Mouse (Mus musculus) ES-Bruce4 (cell line): ENCODE results near the gene Haao.

Source experiments
- CTCF ChIP-seq: IDR thresholded peaks from one replicate; pipeline ENCODE4 v1.8.1; 2011; ENCODE audit warnings: low read depth, low read length
- EP300 ChIP-seq: IDR thresholded peaks from 2 replicates; pipeline ENCODE4 v1.6.1; 2011; ENCODE audit warnings: low read depth, low read length; ENCODE audit not compliant: insufficient read depth
- POLR2A ChIP-seq: IDR thresholded peaks from one replicate; pipeline ENCODE4 v1.8.1; 2011; ENCODE audit warnings: low read length; ENCODE audit not compliant: insufficient read depth

DNA sequence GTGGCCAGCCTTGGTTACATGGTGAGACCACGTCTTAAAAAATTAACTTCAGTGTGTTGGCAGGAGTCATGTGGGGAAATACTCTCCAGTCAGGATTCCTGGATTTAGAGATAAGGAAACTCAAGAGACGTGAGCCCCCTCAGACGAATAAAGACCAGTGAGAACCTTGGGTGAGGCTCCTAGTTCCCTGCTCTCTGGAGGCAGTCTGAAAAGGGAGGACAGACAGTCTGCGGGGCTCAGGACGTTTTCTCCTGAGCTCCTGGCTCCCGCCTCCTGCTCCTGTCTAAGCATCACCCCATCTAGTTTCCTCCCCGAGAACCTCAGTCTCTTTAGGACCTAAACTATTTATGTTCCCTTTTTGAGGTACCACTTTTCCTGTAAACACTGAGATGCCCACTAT lies 12.5 kb upstream of the Haao start:
- TF ChIP-seq CTCF (no peak), POLR2A (no peak), EP300 (no peak)
